Mouse (Mus musculus): ENCODE data around the gene Fkbp15.

DNA sequence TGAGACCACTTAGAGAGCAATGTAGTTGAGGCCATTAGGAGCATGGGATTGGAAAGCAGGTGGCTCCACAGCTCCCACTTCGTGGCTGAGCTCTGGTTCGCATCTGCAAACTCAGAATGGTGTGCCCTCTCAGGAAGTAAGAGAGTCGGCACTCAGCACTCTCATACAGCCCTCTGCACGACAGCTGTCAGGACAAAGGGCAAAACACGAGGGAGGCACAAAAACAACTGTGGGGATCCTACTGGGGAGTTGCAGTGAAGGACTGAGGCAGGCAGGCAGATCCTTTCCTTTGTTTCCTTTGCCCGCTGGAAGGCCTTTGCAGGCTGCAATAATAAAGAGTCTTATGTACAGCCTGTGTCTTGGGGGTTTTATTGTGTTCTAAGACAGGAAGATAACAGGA lies 33.1 kb upstream of the Fkbp15 start:
- no peak for TF ChIP-seq CTCF (IDR thresholded peaks at IDR 0.05)
- no peak for TF ChIP-seq EP300 (IDR thresholded peaks at IDR 0.05)

Data from lung, postnatal 0 days (tissue).